Mouse (Mus musculus) cerebellum, postnatal 36 days (tissue): ENCODE measurements around the gene Kazn.
A peak's percentile ranks its signal among the peaks of the same experiment; 100 is the strongest.

ENCODE experiments used
- DNase-seq, 2 experiments: peaks; one replicate each; pipeline ENCODE4 v3.0.0; 2021 to 2022; ENCODE audit warnings: mixed read lengths in 2 of 2

Kazn gene

GRCm38 (mm10) chr4:142240874-142241273, 1.7 kb upstream of the Kazn start:
- no peak for DNase-seq

- peak; percentile 69 to 72 for DNase-seq
These were observed 538 bp downstream of the Kazn start for GRCm38 (mm10) chr4:142238486-142239239.

- DNase-seq, result no peak
These were observed 1.2 kb downstream of the Kazn start for GRCm38 (mm10) chr4:142238041-142238440.

GRCm38 (mm10) chr4:142236681-142237080, 2.5 kb downstream of the Kazn start:
- no peak for DNase-seq

- no peak for DNase-seq
These were observed 3.8 kb downstream of the Kazn start for GRCm38 (mm10) chr4:142235426-142235825.

- DNase-seq, result no peak
These were observed 4.4 kb downstream of the Kazn start for GRCm38 (mm10) chr4:142234828-142235227.

- no peak for DNase-seq
These were observed 10.2 kb downstream of the Kazn start for GRCm38 (mm10) chr4:142228821-142229575.

- no peak for DNase-seq
These were observed 15.1 kb downstream of the Kazn start for GRCm38 (mm10) chr4:142223898-142224645.

- no peak for DNase-seq
These were observed 16.8 kb downstream of the Kazn start for GRCm38 (mm10) chr4:142222385-142222784.

GRCm38 (mm10) chr4:142221757-142222072, 17.5 kb downstream of the Kazn start:
- no peak for DNase-seq

GRCm38 (mm10) chr4:142221025-142221756, 18.0 kb downstream of the Kazn start:
- no peak for DNase-seq

- no peak for DNase-seq
These were observed 20.2 kb downstream of the Kazn start for GRCm38 (mm10) chr4:142218997-142219396.

- no peak for DNase-seq
These were observed 22.2 kb downstream of the Kazn start for GRCm38 (mm10) chr4:142217048-142217447.

GRCm38 (mm10) chr4:142215760-142216159, 23.4 kb downstream of the Kazn start:
- DNase-seq, result no peak

GRCm38 (mm10) chr4:142214532-142214931, 24.7 kb downstream of the Kazn start:
- DNase-seq, result no peak

- peak; percentile 55 to 56 for DNase-seq
These were observed 26.8 kb downstream of the Kazn start for GRCm38 (mm10) chr4:142212425-142212824.

GRCm38 (mm10) chr4:142209884-142210283, 29.3 kb downstream of the Kazn start:
- DNase-seq, result no peak

- no peak for DNase-seq
These were observed 29.7 kb downstream of the Kazn start for GRCm38 (mm10) chr4:142209476-142209875.

GRCm38 (mm10) chr4:142205693-142206092, 33.5 kb downstream of the Kazn start:
- no peak for DNase-seq

GRCm38 (mm10) chr4:142196626-142197025, 42.6 kb downstream of the Kazn start:
- DNase-seq, result no peak

- peak; percentile 76 to 83 for DNase-seq
These were observed 45.4 kb downstream of the Kazn start for GRCm38 (mm10) chr4:142193780-142194179.

- DNase-seq, result no peak
These were observed 46.0 kb downstream of the Kazn start for GRCm38 (mm10) chr4:142193151-142193578.

- DNase-seq, result no peak
These were observed 49.2 kb downstream of the Kazn start for GRCm38 (mm10) chr4:142189960-142190359.
